Mouse (Mus musculus) neural tube, postnatal 0 days (tissue): ENCODE measurements around the gene Etaa1. TPM values are rescaled to one million over a fixed set of nuclear protein-coding genes. Genes with fewer than 3 reads are reported as not detected.

Experiments
- polyA plus RNA-seq: library from polyadenylated mRNA; unstranded; fragments of >200 nt; fragmentation: Nextera tagmentation; extraction: Ambion mirVana; gene quantifications from 2 replicates; pipeline ENCODE4 v1.2.1, GENCODE M21; 2015

Gene Etaa1
- 5.9 and 6.7 TPM in 2 replicates for polyA plus RNA-seq

DNA sequence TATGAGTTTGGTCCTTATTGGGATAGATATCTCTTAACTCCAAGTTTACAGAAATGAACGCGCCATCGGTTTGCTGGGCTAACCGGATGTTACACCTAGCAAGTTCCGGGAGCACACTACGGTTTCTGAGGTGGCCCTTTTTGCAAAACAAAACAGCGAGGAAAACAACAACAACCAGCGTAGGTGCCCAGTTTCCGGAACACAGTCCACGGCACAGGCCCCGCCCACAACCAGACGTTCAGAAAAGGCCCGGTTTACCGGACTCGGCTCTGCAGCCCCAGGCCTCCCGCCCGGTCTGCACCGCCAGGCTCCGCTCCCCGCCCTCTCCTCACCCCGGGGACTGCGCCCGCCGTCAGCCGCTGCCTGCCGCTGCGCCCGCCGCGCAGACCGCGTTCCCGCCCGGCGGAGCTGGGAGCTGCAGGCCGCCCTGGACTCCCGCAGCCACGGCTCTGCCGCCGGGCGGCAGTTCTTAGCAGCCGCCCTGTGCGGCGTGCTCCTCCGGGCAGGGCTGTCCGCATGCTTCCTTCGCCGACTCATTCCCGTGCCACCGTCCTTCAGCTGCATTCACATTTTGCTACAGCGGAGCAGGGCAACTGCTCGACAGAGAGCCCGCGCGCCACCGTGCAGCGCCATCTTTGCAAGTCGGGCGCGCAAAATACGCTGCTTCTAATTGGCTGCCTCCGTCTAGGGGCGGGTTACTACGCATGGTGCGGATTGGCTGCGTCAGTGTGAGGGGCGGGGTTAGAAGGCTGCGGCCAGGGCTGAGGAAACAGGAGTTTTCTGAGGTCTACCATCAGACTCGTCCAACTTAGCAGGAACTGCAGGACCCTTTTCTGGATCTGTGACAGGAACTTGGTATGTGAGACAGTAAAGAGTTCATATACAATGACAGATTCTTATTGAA is at the start of gene Etaa1:
Etaa1 (minus strand) TSS at position 645 of the 904 bp plus-strand sequence.

